Mouse (Mus musculus) limb, embryonic 12.5 days (tissue): ENCODE measurements around the gene Hhipl1. TPM values are rescaled to one million over a fixed set of nuclear protein-coding genes. Genes with fewer than 3 reads are reported as not detected.
A peak's percentile ranks its signal among the peaks of the same experiment; 100 is the strongest.

Source experiments
- ATAC-seq: fragments of 200-750 bp; cut with Nextera tagmentation; 2 replicates; pipeline ENCODE4 v1.8.0; 2017; ENCODE audit warnings: low read depth, moderate TSS enrichment; ENCODE audit not compliant: insufficient number of reproducible peaks, insufficient read depth, low FRiP score, low TSS enrichment
- H3K27ac ChIP-seq: fragments of 300-500 bp; sonication (generic); 2 replicates; pipeline ENCODE4 v1.5.1; 2016; ENCODE audit warnings: mild to moderate bottlenecking, moderate library complexity
- H3K27me3 ChIP-seq: fragments of 300-500 bp; sonication (generic); 2 replicates; pipeline ENCODE4 v1.6.1; 2016; ENCODE audit warnings: mild to moderate bottlenecking, moderate library complexity
- H3K36me3 ChIP-seq: fragments of 300-500 bp; sonication (generic); 2 replicates; pipeline ENCODE4 v1.6.1; 2016; ENCODE audit warnings: mild to moderate bottlenecking, moderate library complexity
- H3K4me1 ChIP-seq: fragments of 300-500 bp; sonication (generic); replicated peaks from 2 replicates; pipeline ENCODE4 v1.6.1; 2016
- H3K4me2 ChIP-seq: fragments of 300-500 bp; sonication (generic); 2 replicates; pipeline ENCODE4 v1.6.1; 2016; ENCODE audit warnings: mild to moderate bottlenecking, moderate library complexity
- H3K4me3 ChIP-seq: fragments of 300-500 bp; sonication (generic); replicated peaks from 2 replicates; pipeline ENCODE4 v1.5.1; 2016; ENCODE audit warnings: mild to moderate bottlenecking
- H3K9ac ChIP-seq: fragments of 300-500 bp; sonication (generic); replicated peaks from 2 replicates; pipeline ENCODE4 v1.6.1; 2016; ENCODE audit warnings: mild to moderate bottlenecking, moderate library complexity
- H3K9me3 ChIP-seq: fragments of 300-500 bp; sonication (generic); 2 replicates; pipeline ENCODE4 v1.6.1; 2016; ENCODE audit warnings: mild to moderate bottlenecking, moderate library complexity
- WGBS: fragments of 180-500 bp; shearing (Covaris S2); methylation state at CpG from one replicate; pipeline ENCODE4 v1.1.7; 2016; 5-methylcytosine and 5-hydroxymethylcytosine counted together
- polyA plus RNA-seq: library from polyadenylated mRNA; unstranded; fragments of >200 nt; fragmentation: Nextera tagmentation; extraction: Ambion mirVana; gene quantifications from 2 replicates; pipeline ENCODE4 v1.2.1, GENCODE M21; 2016

Hhipl1 gene
- polyA plus RNA-seq, 1 experiment from 2014 or later, result 0.53 TPM

DNA sequence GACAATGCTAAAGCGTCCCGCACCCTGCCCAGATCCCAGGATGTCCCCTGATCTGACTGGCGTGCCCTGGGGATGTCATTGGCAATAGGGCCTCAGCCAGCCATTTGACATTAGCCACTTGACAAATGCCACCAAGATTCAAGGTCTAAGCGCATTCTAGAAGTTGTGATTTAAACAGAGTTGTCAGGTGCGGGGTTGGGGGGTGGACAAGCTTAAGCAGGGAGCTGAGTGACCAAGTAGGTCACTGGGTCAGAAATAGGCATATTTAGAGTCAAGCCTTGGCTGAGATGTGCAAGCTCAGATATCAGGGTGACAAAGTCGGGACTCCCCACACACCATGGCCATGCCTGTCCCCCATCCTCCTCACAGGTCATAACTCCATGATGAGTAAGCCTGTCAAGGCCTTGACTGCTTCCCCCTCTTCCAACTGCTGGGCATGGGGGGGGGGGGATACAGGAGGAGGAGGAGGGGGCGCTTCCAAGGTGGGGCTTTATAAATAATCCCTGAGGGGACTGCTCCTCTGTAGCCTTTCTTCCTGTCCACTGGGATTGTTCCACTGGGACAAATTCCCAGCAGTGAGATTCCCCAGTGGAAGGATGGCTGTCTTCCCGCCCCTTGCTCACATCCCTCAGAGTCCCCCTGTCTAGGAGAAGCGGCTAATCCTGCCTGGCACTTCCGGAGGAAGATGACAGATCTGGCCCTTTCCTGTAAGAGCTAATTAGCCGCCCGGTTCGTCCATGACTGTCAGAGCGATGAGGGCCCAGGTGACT lies 21.4 kb upstream of the Hhipl1 start:
- WGBS, result 35% methylated on average over 13 of the region's 14 CpGs
- H3K4me3 ChIP-seq, result no peak overlapping the region
- no peak overlapping the region for H3K27ac ChIP-seq
- peaks cover 14% of the 10 kb centered on the region for H3K27me3 ChIP-seq
- no peak overlapping the region for H3K4me2 ChIP-seq
- H3K9ac ChIP-seq, result no peak overlapping the region
- H3K36me3 ChIP-seq, result no peaks in the 10 kb centered on the region
- H3K9me3 ChIP-seq, result no peaks in the 10 kb centered on the region
- ATAC-seq, result no peak
- H3K4me1 ChIP-seq, result peaks cover 11% of the 10 kb centered on the region

DNA sequence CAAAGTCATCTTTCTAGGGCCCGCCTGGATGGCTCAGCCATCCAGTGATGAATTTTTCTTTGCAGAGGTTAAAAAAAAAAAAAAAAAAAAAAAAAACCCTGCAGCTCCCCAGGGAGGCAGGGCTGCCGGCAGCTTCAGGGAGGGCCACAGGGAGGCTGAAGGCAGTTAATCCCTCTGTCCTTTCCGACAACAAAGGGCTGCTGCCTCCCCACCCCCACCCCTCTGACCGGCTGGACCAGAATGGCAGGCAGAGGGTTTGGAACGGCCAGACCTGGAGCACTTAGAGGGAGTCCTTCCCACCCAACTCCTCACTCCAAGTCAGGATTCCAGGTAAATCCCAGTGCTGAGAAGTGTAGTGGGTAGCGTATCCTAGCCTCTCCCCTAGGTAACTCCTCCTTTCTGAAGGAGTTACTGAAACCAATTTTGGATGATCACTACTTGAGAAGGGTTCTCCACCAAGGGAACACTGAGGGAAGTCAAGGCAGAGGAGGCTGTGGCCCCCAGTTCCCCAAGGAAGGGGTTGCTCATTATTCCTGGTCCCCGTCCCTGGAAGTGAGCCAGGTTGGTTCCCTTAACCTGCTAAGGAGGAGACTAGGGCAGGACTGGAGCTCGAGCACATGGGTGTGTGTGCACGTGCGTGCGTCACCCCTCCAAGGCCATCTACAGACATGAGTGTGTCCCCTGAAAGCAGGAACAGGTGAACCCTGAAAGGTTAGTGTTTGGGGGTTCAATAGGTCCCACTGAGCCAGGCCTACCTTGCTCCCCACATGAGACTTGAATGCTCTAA lies 20.7 kb upstream of the Hhipl1 start:
- H3K27me3 ChIP-seq, result peaks cover 19% of the 10 kb centered on the region
- H3K9me3 ChIP-seq, result no peaks in the 10 kb centered on the region
- H3K27ac ChIP-seq, result 0 out of 2 replicates have a peak overlapping the region, but pooled peaks have one; percentile 37
- no peak overlapping the region for H3K9ac ChIP-seq
- WGBS, result 36% methylated on average over 11 of the region's 11 CpGs
- peaks cover 11% of the 10 kb centered on the region for H3K4me1 ChIP-seq
- no peak for ATAC-seq
- no peak overlapping the region for H3K4me2 ChIP-seq
- no peak overlapping the region for H3K4me3 ChIP-seq
- no peaks in the 10 kb centered on the region for H3K36me3 ChIP-seq

DNA sequence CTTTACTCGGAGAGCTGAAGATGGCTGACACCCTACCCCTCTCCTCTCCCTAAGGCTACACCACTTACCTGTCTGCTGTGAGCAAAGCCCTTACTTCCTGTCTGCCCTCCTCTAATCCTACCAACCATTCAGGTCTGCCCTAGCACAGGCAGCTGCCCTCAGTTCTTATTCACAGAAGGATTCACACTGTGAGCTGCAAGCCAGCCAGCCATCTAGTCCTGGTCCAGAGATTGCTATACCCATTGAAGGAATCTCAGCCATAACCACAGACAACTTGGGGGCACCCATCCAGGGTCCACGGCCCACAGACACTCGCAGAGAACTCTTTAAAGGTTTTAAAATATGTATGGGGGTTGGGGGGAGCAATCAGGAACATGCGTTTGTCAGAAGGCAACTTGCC lies 19.7 kb upstream of the Hhipl1 start:
- H3K27ac ChIP-seq, result no peak overlapping the region
- peaks cover 19% of the 10 kb centered on the region for H3K27me3 ChIP-seq
- H3K9ac ChIP-seq, result no peak overlapping the region
- peaks cover 11% of the 10 kb centered on the region for H3K4me1 ChIP-seq
- no peak for ATAC-seq
- H3K36me3 ChIP-seq, result no peaks in the 10 kb centered on the region
- H3K9me3 ChIP-seq, result no peaks in the 10 kb centered on the region
- 71% methylated on average over 4 of the region's 4 CpGs for WGBS
- no peak overlapping the region for H3K4me3 ChIP-seq
- no peak overlapping the region for H3K4me2 ChIP-seq

DNA sequence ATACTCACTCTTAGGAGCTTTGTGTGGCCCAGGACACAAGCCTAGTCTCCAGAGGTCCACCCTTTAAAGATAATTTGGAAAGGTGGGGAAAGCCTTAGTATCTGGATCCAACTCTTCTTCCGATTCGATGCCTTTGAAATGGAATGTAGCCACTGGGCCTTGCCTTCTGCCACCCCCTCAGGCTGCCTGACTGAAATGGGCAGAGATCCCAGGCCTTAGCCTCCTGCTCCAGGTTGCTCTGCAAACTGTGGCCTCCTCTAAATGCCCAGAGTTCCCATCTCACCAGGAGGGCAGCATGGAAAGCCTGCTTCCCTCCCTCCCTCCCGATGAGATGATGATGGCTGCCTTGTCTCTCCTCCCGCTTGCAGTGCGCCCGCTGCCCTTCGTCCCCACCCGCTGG lies 19.1 kb upstream of the Hhipl1 start:
- Histone ChIP-seq H3K27ac (no peak overlapping the region), H3K4me1 (peaks cover 12% of the 10 kb centered on the region), H3K9me3 (no peaks in the 10 kb centered on the region), H3K36me3 (no peaks in the 10 kb centered on the region), H3K4me2 (no peak overlapping the region), H3K9ac (no peak overlapping the region), H3K27me3 (peaks cover 19% of the 10 kb centered on the region), H3K4me3 (no peak overlapping the region)
- ATAC-seq, result no peak
- 99% methylated on average over 8 of the region's 8 CpGs for WGBS

DNA sequence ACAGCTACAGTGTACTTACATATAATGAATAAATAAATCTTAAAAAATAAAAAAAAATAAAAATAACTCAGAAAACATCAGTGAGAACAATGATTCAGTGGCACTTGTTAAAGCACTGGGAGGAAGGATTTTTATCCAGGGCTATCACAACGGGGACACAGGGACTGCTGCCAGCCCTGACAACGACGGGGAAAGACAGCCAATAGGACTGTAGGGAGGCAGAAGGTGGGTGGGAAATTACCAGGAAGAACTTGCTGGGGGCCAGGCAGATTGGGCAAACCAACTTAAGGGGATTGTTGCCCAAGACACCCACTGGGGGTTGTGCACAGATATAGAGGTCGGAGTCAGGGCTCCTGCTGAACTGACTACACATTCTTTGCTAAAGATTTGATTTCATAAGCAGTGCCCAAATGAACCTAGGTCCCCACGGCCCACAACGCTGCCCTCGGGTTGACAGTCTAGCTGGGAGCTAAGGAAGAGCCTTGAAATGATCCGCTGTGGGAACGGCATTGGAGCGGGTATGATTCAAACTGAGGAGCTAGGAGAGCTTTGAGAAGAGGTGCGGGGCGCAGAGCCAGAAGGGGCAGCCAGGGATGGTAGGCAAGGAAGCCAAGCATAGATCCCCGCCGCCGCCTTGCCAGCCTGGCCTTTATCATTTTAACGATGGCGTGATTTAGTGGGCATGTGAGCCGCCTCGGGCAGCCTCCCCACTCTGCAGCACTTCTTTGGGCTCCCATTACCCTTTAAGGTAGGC lies 17.8 kb upstream of the Hhipl1 start:
- H3K9me3 ChIP-seq, result no peaks in the 10 kb centered on the region
- H3K4me3 ChIP-seq, result no peak overlapping the region
- H3K27ac ChIP-seq, result no peak overlapping the region
- WGBS, result 72% methylated on average over 19 of the region's 19 CpGs
- H3K27me3 ChIP-seq, result peaks cover 19% of the 10 kb centered on the region
- ATAC-seq, result no peak
- H3K9ac ChIP-seq, result no peak overlapping the region
- H3K36me3 ChIP-seq, result no peaks in the 10 kb centered on the region
- no peak overlapping the region for H3K4me2 ChIP-seq
- peaks cover 22% of the 10 kb centered on the region for H3K4me1 ChIP-seq

DNA sequence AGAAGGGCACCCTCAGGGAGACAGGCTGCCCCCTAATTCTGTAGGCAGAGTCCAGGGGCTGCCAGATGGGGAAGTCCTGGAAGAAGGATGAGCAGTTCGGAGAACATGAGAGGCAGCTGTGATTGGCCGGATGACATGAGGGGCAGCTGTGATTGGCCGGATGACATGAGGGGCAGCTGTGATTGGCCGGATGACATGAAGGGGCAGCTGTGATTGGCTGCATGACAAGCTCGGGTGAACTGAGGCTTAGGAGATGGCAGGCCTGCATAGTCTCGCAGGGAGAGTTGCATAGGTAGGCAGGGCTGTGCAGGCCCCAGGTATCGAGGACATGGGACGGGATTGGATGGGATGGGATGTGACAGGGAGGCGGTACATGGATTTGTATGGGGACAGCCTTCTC lies 13.7 kb upstream of the Hhipl1 start:
- WGBS, result 9% methylated on average over 9 of the region's 9 CpGs

DNA sequence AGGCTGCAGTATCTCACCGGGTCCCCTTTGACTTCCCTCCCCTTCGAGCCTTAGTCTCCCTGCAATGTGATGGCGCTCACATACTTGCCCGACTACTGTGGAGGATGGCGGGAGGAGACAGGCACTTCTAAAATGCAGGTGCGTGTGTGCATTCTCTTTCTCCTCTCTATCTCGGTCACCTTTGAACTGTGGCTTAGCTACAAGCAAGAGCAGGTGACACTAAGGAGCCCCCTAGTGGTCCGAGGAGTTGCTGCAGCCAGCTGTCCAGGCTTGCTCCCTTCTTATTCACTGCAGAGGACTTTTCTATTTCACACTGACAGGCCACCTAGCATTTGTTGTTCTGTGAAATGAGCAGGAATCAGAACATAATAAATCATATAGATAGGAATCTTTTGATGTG lies 13.1 kb upstream of the Hhipl1 start:
- no peaks in the 10 kb centered on the region for H3K9me3 ChIP-seq
- no peak overlapping the region for H3K27ac ChIP-seq
- no peaks in the 10 kb centered on the region for H3K36me3 ChIP-seq
- H3K4me2 ChIP-seq, result peak overlapping the region; percentile 41
- peaks cover 11% of the 10 kb centered on the region; the same call in 1 of the 2 replicates for H3K4me1 ChIP-seq
- no peak overlapping the region for H3K4me3 ChIP-seq
- 4% methylated on average over 8 of the region's 8 CpGs for WGBS
- H3K27me3 ChIP-seq, result peaks cover 18% of the 10 kb centered on the region
- no peak overlapping the region for H3K9ac ChIP-seq
- ATAC-seq, result no peak; the same call in 1 of the 2 replicates

More for the DNA sequence above, 13.7 kb upstream of the Hhipl1 start:
- Histone ChIP-seq H3K27me3 (peaks cover 18% of the 10 kb centered on the region), H3K36me3 (no peaks in the 10 kb centered on the region), H3K9me3 (no peaks in the 10 kb centered on the region), H3K27ac (no peak overlapping the region), H3K9ac (no peak overlapping the region), H3K4me3 (0 out of 2 replicates have a peak overlapping the region, but pooled peaks have one; percentile 2), H3K4me1 (peaks cover 11% of the 10 kb centered on the region; the same call in 1 of the 2 replicates), H3K4me2 (peak overlapping the region; percentile 41)
- peak; percentile 70 for ATAC-seq

DNA sequence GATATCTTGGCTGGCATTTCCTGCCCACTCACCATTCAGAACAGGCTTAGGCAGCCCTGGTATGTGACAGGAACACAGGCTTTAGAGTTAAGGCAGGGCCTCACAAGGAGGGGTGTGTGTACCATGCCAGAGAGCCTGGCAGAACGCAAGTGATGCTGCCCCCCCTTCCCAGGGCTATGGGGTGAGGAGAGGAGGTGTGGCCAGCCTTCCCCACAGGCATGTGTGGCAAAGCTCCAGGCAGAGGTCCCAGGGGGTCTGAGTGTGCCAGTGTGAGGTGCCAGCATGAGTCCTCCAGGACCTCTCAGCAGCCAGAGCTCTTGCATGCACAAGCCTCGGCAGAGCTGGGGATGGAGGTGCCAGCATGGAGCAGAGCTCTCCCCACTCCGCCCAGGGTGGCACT lies 11.4 kb upstream of the Hhipl1 start:
- Histone ChIP-seq H3K27ac (no peak overlapping the region), H3K9me3 (no peaks in the 10 kb centered on the region), H3K27me3 (peaks cover 14% of the 10 kb centered on the region), H3K4me1 (peaks cover 11% of the 10 kb centered on the region; the same call in 1 of the 2 replicates), H3K36me3 (no peaks in the 10 kb centered on the region), H3K4me2 (no peak overlapping the region), H3K9ac (no peak overlapping the region), H3K4me3 (no peak overlapping the region)
- no peak for ATAC-seq
- WGBS, result 60% methylated on average over 3 of the region's 3 CpGs

DNA sequence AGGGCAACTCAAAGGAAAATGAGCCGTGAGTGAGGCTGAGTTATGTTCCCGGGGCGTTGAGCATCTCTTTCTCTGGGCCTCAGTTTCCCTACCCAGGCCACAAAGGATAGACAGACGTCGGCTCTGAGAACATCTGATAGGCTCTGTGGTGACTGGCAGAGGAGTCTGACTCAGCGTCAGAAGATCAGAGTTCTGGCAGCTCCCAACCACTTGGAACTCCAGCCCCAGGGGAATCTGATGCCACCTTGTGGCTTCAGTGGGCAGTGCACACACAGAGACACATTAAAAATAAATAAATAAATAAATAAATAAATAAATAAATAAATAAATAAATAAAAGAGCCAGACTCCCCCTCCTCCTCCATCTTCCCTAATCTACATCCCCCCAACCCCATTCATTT lies 9.0 kb upstream of the Hhipl1 start:
- Histone ChIP-seq H3K9ac (no peak overlapping the region), H3K4me1 (peaks cover 10% of the 10 kb centered on the region; the same call in 1 of the 2 replicates), H3K27ac (no peak overlapping the region), H3K4me2 (no peak overlapping the region), H3K9me3 (no peaks in the 10 kb centered on the region), H3K4me3 (no peak overlapping the region), H3K27me3 (peaks cover 9% of the 10 kb centered on the region), H3K36me3 (no peaks in the 10 kb centered on the region)
- 77% methylated on average over 6 of the region's 6 CpGs for WGBS
- no peak for ATAC-seq

DNA sequence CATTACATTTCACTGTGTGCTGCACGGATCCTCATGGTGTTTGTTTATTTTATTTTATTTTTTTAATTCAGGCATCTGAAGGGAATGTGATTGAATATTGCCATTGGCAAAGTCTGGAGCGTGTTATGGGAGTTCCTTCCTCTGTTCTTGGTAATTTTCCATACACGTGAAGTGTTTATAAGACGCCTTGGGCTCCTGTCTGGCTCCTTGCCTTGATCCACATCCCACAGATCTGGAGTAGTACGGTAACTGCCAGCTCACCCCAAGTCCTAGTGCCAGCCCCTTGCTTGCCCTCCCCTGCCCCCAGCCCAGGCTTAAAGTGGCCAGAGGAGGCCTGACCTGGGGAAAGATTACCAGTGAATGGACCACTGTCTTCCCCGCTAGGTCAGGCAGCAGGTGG lies 5.1 kb upstream of the Hhipl1 start:
- H3K36me3 ChIP-seq, result no peaks in the 10 kb centered on the region
- H3K27me3 ChIP-seq, result peaks cover 24% of the 10 kb centered on the region
- H3K4me2 ChIP-seq, result no peak overlapping the region
- ATAC-seq, result no peak
- H3K4me3 ChIP-seq, result no peak overlapping the region
- no peak overlapping the region for H3K27ac ChIP-seq
- 72% methylated on average over 6 of the region's 6 CpGs for WGBS
- 0 out of 2 replicates have a peak, but pooled peaks cover 6% of the 10 kb centered on the region for H3K4me1 ChIP-seq
- no peak overlapping the region for H3K9ac ChIP-seq
- no peaks in the 10 kb centered on the region for H3K9me3 ChIP-seq
